Mouse (Mus musculus): ENCODE results near the gene Gadd45a.

GRCm38 (mm10) chr6:67016520-67017111, 20.6 kb downstream of the Gadd45a start:
- TF ChIP-seq CTCF (IDR thresholded peaks at IDR 0.05; ENCODE audit: low read depth) (no peak), EP300 (optimal IDR thresholded peaks at IDR 0.05) (no peak)

Measured in stomach, postnatal 0 days (tissue).